Mouse (Mus musculus) heart, embryonic 14.5 days (tissue): ENCODE measurements around the gene Ercc6l2. TPM values are rescaled to one million over a fixed set of nuclear protein-coding genes. Genes with fewer than 3 reads are reported as not detected.
"Not testable (repeated sequence)": the region's sequence is repeated elsewhere in the genome, so short reads cannot be mapped to it uniquely, and the experiment has no call there.

Experiments
- ATAC-seq: fragments of 200-750 bp; cut with Nextera tagmentation; 2 replicates; pipeline ENCODE4 v1.8.0; 2017; ENCODE audit warnings: low read depth, moderate TSS enrichment; ENCODE audit not compliant: insufficient number of reproducible peaks, insufficient read depth, low FRiP score
- H3K27ac ChIP-seq, 2 experiments: fragments of 200-500 bp in 1 of 2; fragments of 300-500 bp in 1 of 2; sonication (generic) in 1 of 2; replicated peaks in 1 of 2; 2 replicates each; pipeline ENCODE4 v1.5.1; 2012 to 2014; ENCODE audit warnings: low read depth in 2 of 2, low read length in 2 of 2, control low read depth in 1 of 2, mild to moderate bottlenecking in 1 of 2, mixed read lengths in 1 of 2; ENCODE audit not compliant: control insufficient read depth in 1 of 2, insufficient read depth in 1 of 2
- H3K27me3 ChIP-seq: fragments of 300-500 bp; sonication (generic); 2 replicates; pipeline ENCODE4 v1.6.1; 2014; ENCODE audit warnings: mild to moderate bottlenecking, low read length, control low read depth; ENCODE audit not compliant: control insufficient read depth, insufficient read depth
- H3K36me3 ChIP-seq: fragments of 300-500 bp; sonication (generic); 2 replicates; pipeline ENCODE4 v1.6.1; 2014; ENCODE audit warnings: mild to moderate bottlenecking, control low read depth, low read length, mixed read lengths; ENCODE audit not compliant: control insufficient read depth, insufficient read depth
- H3K4me1 ChIP-seq, 2 experiments: fragments of 200-500 bp in 1 of 2; fragments of 300-500 bp in 1 of 2; sonication (generic) in 1 of 2; 2 replicates each; pipeline ENCODE4 v1.6.1; 2012 to 2014; ENCODE audit warnings: low read length in 2 of 2, control low read depth in 1 of 2, mixed read lengths in 1 of 2; ENCODE audit not compliant: control insufficient read depth in 2 of 2, insufficient read depth in 2 of 2
- H3K4me2 ChIP-seq: fragments of 300-500 bp; sonication (generic); 2 replicates; pipeline ENCODE4 v1.6.1; 2014; ENCODE audit warnings: mild to moderate bottlenecking, low read length
- H3K4me3 ChIP-seq, 2 experiments: fragments of 200-500 bp in 1 of 2; fragments of 300-500 bp in 1 of 2; sonication (generic) in 1 of 2; 2 replicates each; pipeline ENCODE4 v1.5.1; 2012 to 2014; ENCODE audit warnings: low read length in 2 of 2, mild to moderate bottlenecking in 2 of 2, control low read depth in 1 of 2, low read depth in 1 of 2, moderate library complexity in 1 of 2; ENCODE audit not compliant: control insufficient read depth in 1 of 2, insufficient read depth in 1 of 2
- H3K9ac ChIP-seq: fragments of 300-500 bp; sonication (generic); 2 replicates; pipeline ENCODE4 v1.6.1; 2014; ENCODE audit warnings: mild to moderate bottlenecking, low read length
- H3K9me3 ChIP-seq: fragments of 300-500 bp; sonication (generic); 2 replicates; pipeline ENCODE4 v1.6.1; 2016; ENCODE audit warnings: low read length, control low read depth; ENCODE audit not compliant: control insufficient read depth
- WGBS: fragments of 180-500 bp; shearing (Covaris S2); extraction: QIAGEN DNeasy Blood & Tissue Kit; methylation state at CpG from one replicate; pipeline ENCODE4 v1.1.7; 2014; 5-methylcytosine and 5-hydroxymethylcytosine counted together
- polyA plus RNA-seq: library from polyadenylated mRNA; unstranded; fragments of >200 nt; fragmentation: Nextera tagmentation; extraction: Ambion mirVana; gene quantifications from 2 replicates; pipeline ENCODE4 v1.2.1, GENCODE M21; 2014

Ercc6l2 gene
- polyA plus RNA-seq, 1 experiment from 2014 or later: 14.3 TPM

DNA sequence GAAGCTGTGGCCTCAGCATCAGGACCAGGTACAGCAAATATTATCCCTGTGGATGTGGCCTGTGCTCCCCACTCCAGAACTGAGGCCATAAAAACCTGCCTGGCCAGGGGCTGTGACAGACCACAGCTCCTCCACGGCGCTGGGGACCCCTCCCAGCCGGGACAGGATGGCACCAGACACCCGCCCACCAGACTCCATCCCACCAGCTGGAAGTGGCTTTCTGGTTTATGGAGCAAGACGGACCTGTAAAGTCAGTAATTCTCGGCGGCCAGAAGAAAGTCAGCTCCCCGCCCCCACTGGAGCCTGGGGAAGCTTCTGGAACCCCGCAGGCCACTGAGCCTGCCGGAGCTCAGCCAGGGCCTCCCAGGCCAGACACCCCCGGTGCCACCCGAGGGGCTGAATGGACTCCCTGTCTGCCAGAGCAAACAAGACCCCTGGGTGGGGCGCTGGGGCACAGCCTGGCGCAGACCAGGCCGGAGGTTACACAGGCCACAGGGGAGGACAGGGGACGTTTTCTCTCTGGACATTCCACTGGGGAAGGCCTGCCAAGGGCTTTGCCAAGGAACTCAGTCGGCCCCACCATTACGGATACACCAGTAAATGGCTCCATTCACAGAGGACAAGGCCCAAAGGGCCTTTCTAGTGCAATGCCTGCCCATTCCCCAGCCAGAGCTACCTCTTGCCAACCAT lies 103.8 kb downstream of the Ercc6l2 start:
- Histone ChIP-seq H3K36me3 (no peaks in the 10 kb centered on the region), H3K4me2 (no peak overlapping the region), H3K27ac (peak overlapping the region; percentile 16 to 57; a peak in 2 of 4 replicates), H3K4me3 (no peak overlapping the region), H3K4me1 (peaks cover 19 to 20% of the 10 kb centered on the region in 2 experiments), H3K27me3 (no peaks in the 10 kb centered on the region), H3K9ac (no peak overlapping the region), H3K9me3 (peaks cover 7% of the 10 kb centered on the region; the same call in 1 of the 2 replicates)
- WGBS: 71% methylated on average over 18 of the region's 18 CpGs
- ATAC-seq: no peak

DNA sequence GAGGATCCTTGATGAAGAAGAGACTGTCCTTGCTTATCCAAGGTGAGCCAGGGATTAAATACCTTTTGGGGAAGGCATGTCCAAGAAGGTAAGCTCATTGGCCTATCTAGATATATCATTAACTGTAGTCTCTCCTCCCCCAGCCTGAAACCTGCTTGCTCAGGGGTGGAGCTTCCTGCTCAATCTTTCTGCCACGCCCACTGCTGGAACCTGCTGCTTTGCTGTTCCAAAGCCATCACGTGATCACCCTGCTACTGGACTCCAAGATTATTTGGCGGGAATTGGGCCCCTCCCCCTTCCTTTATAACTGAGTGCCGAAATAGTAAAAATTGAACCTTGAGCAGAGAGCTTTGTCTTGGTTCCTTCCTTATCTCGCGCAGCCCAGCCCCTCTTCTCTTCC lies 109.0 kb downstream of the Ercc6l2 start:
- WGBS: 78% methylated on average over 2 of the region's 6 CpGs
- not testable (repeated sequence) for ATAC-seq, H3K27ac ChIP-seq

DNA sequence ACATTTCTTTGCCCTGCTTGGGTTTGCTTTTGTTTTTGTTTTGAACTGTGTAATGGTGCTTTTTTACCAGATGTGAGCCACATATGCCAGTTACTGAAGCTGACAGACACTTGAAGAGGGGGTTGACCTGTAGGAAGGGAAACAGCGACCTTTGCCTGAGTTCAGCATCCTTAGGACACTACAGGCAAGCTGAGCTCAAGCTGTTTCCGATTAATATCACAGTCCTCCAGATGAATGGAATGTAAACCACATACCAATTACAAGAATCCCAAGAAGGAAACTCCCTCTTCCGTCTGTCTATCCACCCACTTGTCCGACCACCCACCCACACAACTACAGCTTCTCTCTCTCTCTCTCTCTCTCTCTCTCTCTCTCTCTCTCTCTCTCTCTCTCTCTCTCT lies 112.3 kb downstream of the Ercc6l2 start:
- peaks cover 15 to 18% of the 10 kb centered on the region in 2 experiments for H3K4me1 ChIP-seq
- H3K9ac ChIP-seq: no peak overlapping the region
- no peaks in the 10 kb centered on the region for H3K27me3 ChIP-seq
- H3K4me3 ChIP-seq: no peak overlapping the region
- H3K9me3 ChIP-seq: no peaks in the 10 kb centered on the region
- no peak overlapping the region for H3K4me2 ChIP-seq
- 48% methylated on average over 4 of the region's 4 CpGs for WGBS
- no peak overlapping the region for H3K27ac ChIP-seq
- no peaks in the 10 kb centered on the region for H3K36me3 ChIP-seq
- ATAC-seq: no peak

More for the DNA sequence above, 109.0 kb downstream of the Ercc6l2 start:
- H3K27me3 ChIP-seq, H3K4me3 ChIP-seq, H3K4me2 ChIP-seq, H3K9me3 ChIP-seq, H3K4me1 ChIP-seq, H3K9ac ChIP-seq, H3K36me3 ChIP-seq: not testable (repeated sequence)

DNA sequence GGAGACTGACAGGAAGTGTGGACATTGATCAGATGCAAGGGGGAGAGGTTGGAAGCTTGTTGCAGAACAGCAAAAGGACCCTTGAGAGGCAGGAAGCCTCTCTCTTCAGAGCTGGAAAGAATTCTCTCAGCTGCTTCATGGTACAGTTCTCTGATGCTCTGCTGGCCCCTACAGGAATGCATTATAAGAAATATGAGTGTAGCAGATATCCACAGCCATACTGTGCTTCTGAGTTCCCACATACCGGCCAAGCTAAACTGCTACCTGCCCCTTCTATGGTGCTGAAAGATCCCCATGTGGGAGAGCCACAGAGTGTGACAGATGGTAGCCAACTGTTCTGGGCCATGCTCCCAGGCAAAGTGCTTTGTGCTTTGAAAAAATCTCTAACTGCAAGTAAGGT lies 114.3 kb downstream of the Ercc6l2 start:
- no peak overlapping the region for H3K4me2 ChIP-seq
- H3K36me3 ChIP-seq: no peaks in the 10 kb centered on the region
- no peak overlapping the region; the same call in 1 of the 2 replicates for H3K9ac ChIP-seq
- H3K27me3 ChIP-seq: no peaks in the 10 kb centered on the region
- ATAC-seq: peak; percentile 51; the same call in 1 of the 2 replicates
- H3K4me1 ChIP-seq: peaks cover 15 to 18% of the 10 kb centered on the region in 2 experiments
- H3K4me3 ChIP-seq: no peak overlapping the region
- WGBS: 0% methylated on average over 1 of the region's 1 CpGs
- no peaks in the 10 kb centered on the region for H3K9me3 ChIP-seq
- H3K27ac ChIP-seq: no peak overlapping the region

DNA sequence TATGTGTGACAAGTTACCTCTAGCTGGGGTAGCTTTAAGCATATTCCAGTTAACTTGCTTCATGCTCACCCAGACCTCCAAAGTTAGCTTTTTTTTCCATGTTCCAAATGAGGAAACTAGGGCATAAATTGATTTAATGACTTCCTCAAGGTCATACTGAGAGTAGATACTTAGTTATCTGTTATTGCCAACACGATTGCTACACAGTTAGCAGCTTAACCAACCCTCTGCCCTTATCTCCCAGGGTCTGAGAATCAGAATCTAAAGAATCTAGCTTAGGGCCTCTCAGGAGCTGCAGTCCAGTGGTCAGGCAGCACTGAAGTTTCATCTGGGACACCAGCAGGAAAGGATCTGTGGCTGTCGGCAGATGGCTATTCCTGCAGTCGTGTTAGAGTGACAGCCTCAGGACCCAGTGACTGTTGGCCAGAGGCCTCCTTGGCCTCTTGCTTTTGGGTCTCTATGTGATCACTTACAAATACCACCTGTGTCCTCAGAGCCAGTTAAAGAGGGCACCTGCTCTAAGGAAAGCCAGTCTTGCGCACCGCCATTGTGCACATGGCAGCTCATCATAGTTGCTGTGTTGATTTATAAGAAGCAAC lies 115.0 kb downstream of the Ercc6l2 start:
- Histone ChIP-seq H3K4me2 (no peak overlapping the region), H3K9ac (no peak overlapping the region), H3K4me3 (no peak overlapping the region), H3K27me3 (no peaks in the 10 kb centered on the region), H3K4me1 (peaks cover 15 to 18% of the 10 kb centered on the region in 2 experiments), H3K27ac (no peak overlapping the region), H3K36me3 (no peaks in the 10 kb centered on the region), H3K9me3 (no peaks in the 10 kb centered on the region)
- WGBS: 51% methylated on average over 5 of the region's 5 CpGs
- ATAC-seq: no peak

DNA sequence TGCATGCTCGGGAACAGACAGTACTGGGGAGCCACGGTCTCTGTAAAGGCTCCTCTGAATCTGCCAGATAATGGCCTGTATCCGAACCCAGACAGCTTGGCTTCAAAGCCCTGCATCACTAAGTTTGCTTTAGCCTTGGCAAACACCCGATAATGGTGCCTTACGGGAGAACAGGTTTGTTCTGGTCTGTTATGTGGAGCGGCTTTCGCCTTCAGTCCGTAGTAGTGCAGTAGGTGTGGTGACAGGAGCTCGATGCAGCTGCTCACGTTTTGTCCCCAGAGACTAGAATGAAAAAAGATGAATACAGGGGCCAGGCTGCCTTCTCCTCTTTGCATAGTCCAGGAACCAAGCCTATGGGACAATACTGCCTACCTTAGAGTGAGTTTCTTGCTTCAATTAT lies 115.5 kb downstream of the Ercc6l2 start:
- peaks cover 15 to 18% of the 10 kb centered on the region in 2 experiments for H3K4me1 ChIP-seq
- ATAC-seq: no peak
- no peaks in the 10 kb centered on the region for H3K36me3 ChIP-seq
- no peak overlapping the region for H3K27ac ChIP-seq
- no peak overlapping the region for H3K9ac ChIP-seq
- WGBS: 76% methylated on average over 10 of the region's 10 CpGs
- no peak overlapping the region for H3K4me2 ChIP-seq
- no peak overlapping the region for H3K4me3 ChIP-seq
- no peaks in the 10 kb centered on the region for H3K9me3 ChIP-seq
- no peaks in the 10 kb centered on the region for H3K27me3 ChIP-seq

DNA sequence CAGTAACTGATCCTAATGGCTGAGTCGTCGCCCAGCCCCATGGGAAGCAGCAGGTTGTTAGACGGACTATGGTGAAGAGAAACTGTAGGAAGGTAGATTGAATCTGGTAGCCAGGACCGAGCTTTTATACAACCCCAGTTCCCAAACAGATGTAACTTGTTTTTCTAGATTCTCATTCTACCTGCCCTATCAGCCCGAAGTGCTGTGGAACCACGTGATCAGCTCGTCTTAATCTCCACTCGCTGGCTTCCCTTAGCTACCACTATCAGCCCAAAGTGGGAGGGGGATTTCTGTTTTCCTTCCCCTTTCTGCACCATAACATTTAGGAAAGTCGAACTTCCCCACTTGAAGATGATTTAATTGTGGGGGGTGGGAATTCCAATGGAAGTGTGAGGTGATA lies 121.3 kb downstream of the Ercc6l2 start:
- H3K27ac ChIP-seq: no peak overlapping the region
- no peak overlapping the region for H3K9ac ChIP-seq
- 60% methylated on average over 9 of the region's 9 CpGs for WGBS
- no peak overlapping the region for H3K4me3 ChIP-seq
- no peaks in the 10 kb centered on the region for H3K36me3 ChIP-seq
- no peaks in the 10 kb centered on the region for H3K9me3 ChIP-seq
- no peaks in the 10 kb centered on the region for H3K27me3 ChIP-seq
- no peak overlapping the region for H3K4me2 ChIP-seq
- no peak for ATAC-seq
- H3K4me1 ChIP-seq: peaks cover 8 to 16% of the 10 kb centered on the region in 2 experiments; a peak in 3 of 4 replicates
